Mouse (Mus musculus) heart, adult 2 months (tissue): ENCODE data around the gene Lypd6b. TPM values are rescaled to one million over a fixed set of nuclear protein-coding genes. Genes with fewer than 3 reads are reported as not detected.

Experiments
- DNase-seq, 2 experiments: peaks; one replicate each; pipeline ENCODE4 v3.0.0; 2021
- H3K27ac ChIP-seq: fragments of 200-600 bp; 2 replicates; pipeline ENCODE4 v1.8.1; 2022
- H3K27me3 ChIP-seq: fragments of 200-500 bp; 2 replicates; pipeline ENCODE4 v1.6.1; 2012; ENCODE audit warnings: mild to moderate bottlenecking, low read length, inconsistent platforms, mixed read lengths; ENCODE audit not compliant: control insufficient read depth, insufficient read depth
- H3K36me3 ChIP-seq: fragments of 200-500 bp; 2 replicates; pipeline ENCODE4 v1.6.1; 2012; ENCODE audit warnings: low read length, inconsistent platforms; ENCODE audit not compliant: control insufficient read depth, insufficient read depth
- H3K4me1 ChIP-seq: fragments of 200-500 bp; 2 replicates; pipeline ENCODE4 v1.6.1; 2011; ENCODE audit warnings: low read length; ENCODE audit not compliant: control insufficient read depth, insufficient read depth
- H3K4me3 ChIP-seq: fragments of 200-600 bp; 2 replicates; pipeline ENCODE4 v1.8.1; 2022
- H3K79me2 ChIP-seq: fragments of 200-500 bp; replicated peaks from 2 replicates; pipeline ENCODE4 v1.6.1; 2012; ENCODE audit warnings: mild to moderate bottlenecking, inconsistent platforms, low read length, moderate library complexity, mixed read lengths; ENCODE audit not compliant: control insufficient read depth, insufficient read depth
- H3K9ac ChIP-seq: fragments of 200-500 bp; 2 replicates; pipeline ENCODE4 v1.6.1; 2012; ENCODE audit warnings: low read depth, mild to moderate bottlenecking, control low read depth, inconsistent platforms, low read length, mixed read lengths
- CTCF ChIP-seq: fragments of 200-600 bp; IDR thresholded peaks from 2 replicates; pipeline ENCODE4 v1.8.1; 2022; ENCODE audit warnings: antibody characterized with exemption, mild to moderate bottlenecking, moderate library complexity
- EP300 ChIP-seq: fragments of 200-500 bp; IDR thresholded peaks from 2 replicates; pipeline ENCODE4 v1.6.1; 2011; ENCODE audit warnings: low read depth, low read length, control low read depth; ENCODE audit not compliant: insufficient read depth
- POLR2A ChIP-seq: fragments of 200-500 bp; IDR thresholded peaks from 2 replicates; pipeline ENCODE4 v1.6.1; 2011; ENCODE audit warnings: mild to moderate bottlenecking, low read depth, low read length, control low read depth; ENCODE audit not compliant: insufficient read depth
- WGBS: fragments of 180-500 bp; shearing (Covaris S2); methylation state at CpG from one replicate; pipeline ENCODE4 v1.1.7; 2018; 5-methylcytosine and 5-hydroxymethylcytosine counted together
- intact Hi-C: fragments of 180-260 bp; cut with DNase I; formaldehyde crosslinking; loops from one replicate; pipeline ENCODE4 v1.15.1; 2025
- polyA plus RNA-seq: library from polyadenylated mRNA; depleted of rRNA; stranded (reverse); fragments of >200 nt; gene quantifications from 2 replicates; pipeline ENCODE4 v1.2.3, GENCODE M21; 2012
- total RNA-seq, 2 experiments: library from RNA; stranded (reverse); gene quantifications; 2 replicates each; pipeline ENCODE4 v1.2.3; 2021

Lypd6b gene
- total and polyA plus RNA-seq, 3 experiments = 0.10 to 0.25 TPM; not detected in 1

DNA sequence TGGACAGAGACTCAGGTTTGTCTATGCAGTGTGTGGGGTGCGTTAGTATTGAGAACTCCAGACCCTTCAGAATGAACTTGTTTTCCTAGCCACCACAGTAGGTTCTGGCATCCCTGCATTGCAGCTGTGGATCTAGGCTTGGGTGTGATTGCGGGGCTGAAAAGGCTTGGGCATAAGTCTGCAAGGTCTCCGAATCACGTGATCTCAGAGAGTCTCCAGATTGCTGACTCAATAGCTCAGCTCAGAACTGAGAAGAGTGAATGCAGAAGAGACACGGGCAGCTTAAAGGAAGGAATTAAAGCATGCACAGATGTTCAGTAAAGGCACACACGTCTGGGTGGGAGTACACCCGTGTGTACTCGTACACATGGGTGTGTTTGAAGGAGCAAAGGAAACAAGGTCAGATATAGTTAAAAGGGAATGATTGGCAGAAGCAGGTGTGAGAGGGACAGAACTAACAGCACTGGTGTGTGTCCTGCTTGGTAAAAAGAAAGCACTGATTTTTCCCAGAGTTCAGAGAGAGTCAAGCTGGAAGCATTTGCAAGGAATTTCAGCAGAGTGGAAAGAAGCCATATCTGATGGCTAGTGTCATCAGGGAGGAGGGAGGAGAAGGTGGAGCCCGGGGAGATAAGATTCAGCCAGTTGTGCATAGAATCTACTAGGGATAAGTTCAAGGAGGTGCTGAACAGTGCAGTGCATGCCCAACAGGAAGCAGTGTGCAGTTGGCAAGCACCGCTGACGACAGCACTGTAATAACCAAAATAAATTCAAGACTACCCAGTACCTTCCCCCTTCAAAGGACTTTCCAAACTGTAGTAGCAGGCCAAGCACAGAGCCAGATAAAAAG, 37.5 kb upstream of the Lypd6b start:
- H3K27me3 ChIP-seq = no peaks in the 10 kb centered on the region
- TF ChIP-seq CTCF = no peak
- TF ChIP-seq EP300 = no peak
- no peak for TF ChIP-seq POLR2A
- WGBS = 25% methylated on average over 11 of the region's 11 CpGs
- H3K9ac ChIP-seq = no peak overlapping the region
- DNase-seq = peak in 1 of 2 experiments; percentile 43
- H3K79me2 ChIP-seq = no peaks in the 10 kb centered on the region
- intact Hi-C loops = no loop called here
- no peak overlapping the region for H3K27ac ChIP-seq
- peaks cover 5% of the 10 kb centered on the region for H3K4me1 ChIP-seq
- no peak overlapping the region for H3K4me3 ChIP-seq
- H3K36me3 ChIP-seq = no peaks in the 10 kb centered on the region

DNA sequence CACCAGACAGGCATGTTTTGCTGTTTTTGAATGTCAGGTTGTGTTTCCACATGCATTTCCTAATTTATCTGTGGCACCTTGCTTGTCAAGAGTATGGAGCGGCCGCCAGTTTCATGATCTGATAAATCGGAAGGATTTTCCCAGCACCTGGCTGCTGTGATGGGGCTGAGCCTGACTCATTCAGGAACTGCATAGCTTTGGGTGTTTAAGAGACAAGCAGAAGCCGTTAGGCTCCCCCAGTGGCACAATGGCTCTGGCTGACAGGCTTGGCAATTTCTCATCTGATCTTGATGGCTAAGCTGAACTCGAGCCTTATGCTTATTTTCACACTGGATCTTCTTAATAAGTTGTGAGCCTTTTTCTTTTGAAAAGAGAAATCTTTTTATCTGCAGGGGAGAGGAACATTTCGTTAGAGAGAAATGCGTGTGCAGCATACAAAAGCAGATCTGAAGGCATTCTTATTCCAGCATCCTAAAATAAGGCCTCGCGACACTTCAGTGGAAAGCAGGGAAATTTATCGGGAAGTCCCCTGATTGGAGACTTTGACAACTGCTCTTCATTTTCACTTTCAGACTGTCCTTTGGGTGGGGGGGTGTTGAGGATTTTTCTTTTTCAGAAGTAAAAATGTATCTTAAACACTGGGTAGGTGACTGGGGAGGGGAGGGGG, 35.8 kb upstream of the Lypd6b start:
- intact Hi-C loops = no loop called here
- H3K27ac ChIP-seq = no peak overlapping the region
- WGBS = 76% methylated on average over 10 of the region's 10 CpGs
- no peaks in the 10 kb centered on the region for H3K27me3 ChIP-seq
- no peak overlapping the region for H3K9ac ChIP-seq
- TF ChIP-seq POLR2A (no peak), CTCF (no peak), EP300 (no peak)
- no peak overlapping the region for H3K4me3 ChIP-seq
- H3K4me1 ChIP-seq = peaks cover 5% of the 10 kb centered on the region
- DNase-seq = no peak
- H3K79me2 ChIP-seq = no peaks in the 10 kb centered on the region
- no peaks in the 10 kb centered on the region for H3K36me3 ChIP-seq

DNA sequence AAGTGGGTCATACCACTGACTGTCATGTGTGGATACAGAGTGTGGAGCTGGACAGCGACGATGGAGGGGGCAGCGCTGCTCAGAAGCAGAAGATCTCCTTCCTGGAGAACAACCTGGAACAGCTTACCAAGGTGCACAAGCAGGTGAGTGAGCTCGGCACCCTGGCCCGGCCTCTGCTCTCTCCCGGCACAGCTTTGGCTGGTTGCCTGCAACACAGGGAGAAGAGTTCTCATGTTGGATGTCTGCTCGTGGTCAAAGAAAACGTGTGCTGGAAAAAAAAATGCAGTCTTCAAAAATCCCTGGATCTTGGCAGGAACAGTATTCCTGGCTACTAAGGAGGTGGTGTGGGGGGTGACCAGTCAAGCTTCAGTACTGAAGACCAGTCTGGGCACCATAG, 35.3 kb upstream of the Lypd6b start:
- 85% methylated on average over 8 of the region's 8 CpGs for WGBS
- intact Hi-C loops = no loop called here
- Histone ChIP-seq H3K4me1 (peaks cover 5% of the 10 kb centered on the region), H3K27me3 (no peaks in the 10 kb centered on the region), H3K4me3 (no peak overlapping the region), H3K36me3 (no peaks in the 10 kb centered on the region), H3K9ac (no peak overlapping the region), H3K79me2 (no peaks in the 10 kb centered on the region), H3K27ac (no peak overlapping the region)
- DNase-seq = no peak
- TF ChIP-seq CTCF (no peak), EP300 (no peak)

DNA sequence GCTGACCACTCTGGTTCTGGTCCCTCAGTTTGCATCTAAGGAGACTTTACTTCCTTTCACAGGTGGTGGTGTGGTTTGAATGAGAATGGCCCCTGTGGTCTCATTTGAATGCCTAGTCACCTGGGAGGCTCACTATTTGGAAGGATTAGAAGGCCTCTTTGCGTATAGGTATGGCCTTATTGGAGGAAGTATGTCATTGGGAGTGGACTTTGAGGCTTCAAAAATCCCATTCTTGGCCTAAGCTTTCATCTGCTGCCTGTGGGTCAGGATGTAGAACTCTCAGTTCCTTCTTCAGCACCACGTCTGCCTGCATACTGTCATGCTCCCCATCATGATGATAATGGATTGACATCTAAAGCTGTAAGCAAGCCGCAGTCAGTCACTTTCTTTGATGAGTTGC, 34.4 kb upstream of the Lypd6b start:
- WGBS = 88% methylated on average over 3 of the region's 3 CpGs
- Histone ChIP-seq H3K4me1 (peaks cover 5% of the 10 kb centered on the region), H3K27ac (no peak overlapping the region), H3K27me3 (no peaks in the 10 kb centered on the region), H3K9ac (no peak overlapping the region), H3K36me3 (no peaks in the 10 kb centered on the region), H3K79me2 (no peaks in the 10 kb centered on the region), H3K4me3 (no peak overlapping the region)
- TF ChIP-seq CTCF (no peak), EP300 (no peak), POLR2A (no peak)
- intact Hi-C loops = no loop called here
- DNase-seq = no peak

DNA sequence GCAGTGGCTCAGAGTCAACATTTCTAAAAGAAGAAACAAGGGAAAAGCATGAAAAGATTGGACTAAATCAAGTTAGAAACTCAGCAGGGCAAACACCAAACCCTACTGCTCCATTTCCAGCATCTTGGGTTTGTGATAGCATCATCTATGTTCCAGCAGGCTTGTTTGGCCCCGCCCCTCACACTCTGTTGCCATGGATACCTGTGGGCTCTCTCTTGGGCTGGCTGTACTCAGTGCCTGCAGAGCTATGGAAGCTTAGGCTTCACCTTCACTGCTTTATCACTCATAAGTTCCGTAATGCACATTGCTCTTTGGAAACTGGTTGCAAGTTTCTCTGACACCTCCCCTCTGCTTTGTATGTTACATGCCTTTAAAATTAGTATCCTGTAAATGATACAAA, 32.4 kb upstream of the Lypd6b start:
- DNase-seq = no peak
- no peak for TF ChIP-seq POLR2A
- no peak for TF ChIP-seq EP300
- no peak for TF ChIP-seq CTCF
- Histone ChIP-seq H3K27me3 (no peaks in the 10 kb centered on the region), H3K36me3 (no peaks in the 10 kb centered on the region), H3K79me2 (no peaks in the 10 kb centered on the region), H3K9ac (no peak overlapping the region), H3K4me1 (peaks cover 2% of the 10 kb centered on the region; the same call in 1 of the 2 replicates), H3K27ac (no peak overlapping the region), H3K4me3 (no peak overlapping the region)
- intact Hi-C loops = no loop called here
- 64% methylated on average over 2 of the region's 2 CpGs for WGBS

DNA sequence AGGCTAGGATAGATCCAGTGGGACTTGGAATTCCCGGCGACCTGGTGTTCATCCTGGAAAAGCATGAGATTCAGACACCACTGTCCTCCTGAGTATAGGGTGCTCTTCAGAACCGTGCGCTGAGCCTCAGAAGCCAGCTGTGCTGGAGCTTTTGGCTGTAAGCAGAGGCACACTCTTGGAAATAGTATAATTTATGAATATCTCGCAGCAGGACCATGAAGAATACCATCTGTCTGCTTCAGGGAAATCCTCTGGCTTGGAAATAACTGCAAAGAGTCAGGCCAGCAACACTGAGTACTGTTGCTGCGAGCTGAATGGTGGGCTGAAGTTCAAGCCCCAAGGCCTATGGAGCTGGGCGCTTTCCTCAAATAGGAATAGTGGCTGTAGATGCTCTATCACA, 29.9 kb upstream of the Lypd6b start:
- H3K27me3 ChIP-seq = no peaks in the 10 kb centered on the region
- H3K9ac ChIP-seq = no peak overlapping the region
- WGBS = 79% methylated on average over 7 of the region's 7 CpGs
- no peaks in the 10 kb centered on the region for H3K4me1 ChIP-seq
- no peak overlapping the region for H3K27ac ChIP-seq
- DNase-seq = no peak
- H3K79me2 ChIP-seq = no peaks in the 10 kb centered on the region
- intact Hi-C loops = no loop called here
- H3K36me3 ChIP-seq = no peaks in the 10 kb centered on the region
- H3K4me3 ChIP-seq = no peak overlapping the region
- TF ChIP-seq EP300 (no peak), POLR2A (no peak), CTCF (no peak)
